Mouse (Mus musculus) liver, adult 2 months (tissue): ENCODE measurements around the gene Cers5. TPM values are rescaled to one million over a fixed set of nuclear protein-coding genes. Genes with fewer than 3 reads are reported as not detected.

Experiments
- DNase-seq: peaks from one replicate; pipeline ENCODE4 v3.0.0-alpha.2; 2011; ENCODE audit warnings: low read depth, low spot score; ENCODE audit errors: extremely low read depth
- H3K27ac ChIP-seq: fragments of 200-500 bp; replicated peaks from 2 replicates; pipeline ENCODE4 v1.5.1; 2012; ENCODE audit warnings: low read depth, mild to moderate bottlenecking, control low read depth, inconsistent platforms, low read length; ENCODE audit not compliant: insufficient read depth
- H3K27me3 ChIP-seq: fragments of 200-500 bp; 2 replicates; pipeline ENCODE4 v1.6.1; 2012; ENCODE audit warnings: mild to moderate bottlenecking, moderate library complexity, low read length, inconsistent platforms; ENCODE audit not compliant: control insufficient read depth, insufficient read depth
- H3K36me3 ChIP-seq: fragments of 200-500 bp; 2 replicates; pipeline ENCODE4 v1.6.1; 2012; ENCODE audit warnings: low read length, inconsistent platforms; ENCODE audit not compliant: control insufficient read depth, insufficient read depth
- H3K4me1 ChIP-seq: fragments of 200-500 bp; 2 replicates; pipeline ENCODE4 v1.6.1; 2011; ENCODE audit warnings: low read length; ENCODE audit not compliant: control insufficient read depth, insufficient read depth
- H3K4me3 ChIP-seq: fragments of 200-500 bp; 2 replicates; pipeline ENCODE4 v1.5.1; 2011; ENCODE audit warnings: low read depth, mild to moderate bottlenecking, control low read depth, low read length, moderate library complexity; ENCODE audit not compliant: insufficient read depth
- H3K79me2 ChIP-seq: fragments of 200-500 bp; 2 replicates; pipeline ENCODE4 v1.6.1; 2012; ENCODE audit warnings: inconsistent platforms, mild to moderate bottlenecking, low read length, moderate library complexity; ENCODE audit not compliant: control insufficient read depth, insufficient read depth
- H3K9ac ChIP-seq: fragments of 200-500 bp; 2 replicates; pipeline ENCODE4 v1.6.1; 2012; ENCODE audit warnings: low read depth, mild to moderate bottlenecking, control low read depth, inconsistent platforms, low read length
- CTCF ChIP-seq: fragments of 200-500 bp; IDR thresholded peaks from 2 replicates; pipeline ENCODE4 v1.5.1; 2011; ENCODE audit warnings: low read depth, low read length, control low read depth
- POLR2A ChIP-seq: fragments of 200-500 bp; IDR thresholded peaks from 2 replicates; pipeline ENCODE4 v1.6.1; 2011; ENCODE audit warnings: low read length, control low read depth; ENCODE audit not compliant: insufficient read depth; ENCODE audit errors: extremely low read depth
- WGBS: fragments of 180-500 bp; shearing (Covaris S2); methylation state at CpG from one replicate; pipeline ENCODE4 v1.1.7; 2018; 5-methylcytosine and 5-hydroxymethylcytosine counted together
- polyA plus RNA-seq: library from polyadenylated mRNA; depleted of rRNA; stranded (reverse); fragments of >200 nt; gene quantifications from 2 replicates; pipeline ENCODE4 v1.2.3, GENCODE M21; 2012
- total RNA-seq: library from RNA; depleted of rRNA; stranded (reverse); fragments of >200 nt; gene quantifications from 2 replicates; pipeline ENCODE4 v1.2.3, GENCODE M21; 2014

Gene Cers5
- total and polyA plus RNA-seq, 2 experiments = 2.0 to 3.2 TPM

- Histone ChIP-seq H3K9ac (no peak overlapping the region), H3K36me3 (no peaks in the 10 kb centered on the region), H3K27ac (no peak overlapping the region), H3K27me3 (no peaks in the 10 kb centered on the region), H3K4me3 (no peak overlapping the region), H3K4me1 (peaks cover 6% of the 10 kb centered on the region; the same call in 1 of the 2 replicates), H3K79me2 (0 out of 2 replicates have a peak, but pooled peaks cover 3% of the 10 kb centered on the region)
- 66% methylated on average over 18 of the region's 18 CpGs for WGBS
- DNase-seq = no peak
- TF ChIP-seq POLR2A = no peak
- no peak for TF ChIP-seq CTCF
Observed at GRCm38 (mm10) chr15:99700219-99701106, 72.2 kb downstream of the Cers5 start.

- DNase-seq = no peak
- Histone ChIP-seq H3K9ac (no peak overlapping the region), H3K4me3 (no peak overlapping the region), H3K36me3 (no peaks in the 10 kb centered on the region), H3K27me3 (no peaks in the 10 kb centered on the region), H3K79me2 (0 out of 2 replicates have a peak, but pooled peaks cover 3% of the 10 kb centered on the region), H3K27ac (no peak overlapping the region), H3K4me1 (peaks cover 6% of the 10 kb centered on the region; the same call in 1 of the 2 replicates)
- WGBS = 89% methylated on average over 10 of the region's 10 CpGs
- TF ChIP-seq POLR2A = no peak
- TF ChIP-seq CTCF = no peak
Observed at GRCm38 (mm10) chr15:99699715-99700114, 73.0 kb downstream of the Cers5 start.

GRCm38 (mm10) chr15:99698533-99699085, 74.1 kb downstream of the Cers5 start:
- H3K4me3 ChIP-seq = no peak overlapping the region
- WGBS = 42% methylated on average over 20 of the region's 20 CpGs
- no peaks in the 10 kb centered on the region for H3K27me3 ChIP-seq

GRCm38 (mm10) chr15:99697309-99697708, 75.4 kb downstream of the Cers5 start:
- H3K27ac ChIP-seq = no peak overlapping the region
- H3K4me1 ChIP-seq = peaks cover 6% of the 10 kb centered on the region; the same call in 1 of the 2 replicates
- 37% methylated on average over 2 of the region's 2 CpGs for WGBS
- H3K79me2 ChIP-seq = 0 out of 2 replicates have a peak, but pooled peaks cover 3% of the 10 kb centered on the region
- no peak overlapping the region for H3K9ac ChIP-seq
- DNase-seq = no peak
- H3K4me3 ChIP-seq = no peak overlapping the region
- TF ChIP-seq POLR2A (no peak), CTCF (no peak)
- H3K27me3 ChIP-seq = no peaks in the 10 kb centered on the region
- H3K36me3 ChIP-seq = no peaks in the 10 kb centered on the region

More at GRCm38 (mm10) chr15:99698533-99699085, 74.1 kb downstream of the Cers5 start:
- no peak for DNase-seq
- Histone ChIP-seq H3K27ac (no peak overlapping the region), H3K9ac (no peak overlapping the region), H3K79me2 (0 out of 2 replicates have a peak, but pooled peaks cover 3% of the 10 kb centered on the region), H3K36me3 (no peaks in the 10 kb centered on the region), H3K4me1 (peaks cover 6% of the 10 kb centered on the region; the same call in 1 of the 2 replicates)
- TF ChIP-seq POLR2A (no peak), CTCF (no peak)

GRCm38 (mm10) chr15:99691976-99692375, 80.7 kb downstream of the Cers5 start:
- Histone ChIP-seq H3K36me3 (no peaks in the 10 kb centered on the region), H3K4me3 (no peak overlapping the region), H3K4me1 (no peaks in the 10 kb centered on the region), H3K27me3 (no peaks in the 10 kb centered on the region), H3K9ac (no peak overlapping the region), H3K27ac (no peak overlapping the region), H3K79me2 (no peaks in the 10 kb centered on the region)
- TF ChIP-seq POLR2A (no peak), CTCF (no peak)
- DNase-seq = no peak
- 68% methylated on average over 9 of the region's 9 CpGs for WGBS

GRCm38 (mm10) chr15:99690924-99691323, 81.8 kb downstream of the Cers5 start:
- no peaks in the 10 kb centered on the region for H3K79me2 ChIP-seq
- no peaks in the 10 kb centered on the region for H3K27me3 ChIP-seq
- H3K36me3 ChIP-seq = no peaks in the 10 kb centered on the region
- 68% methylated on average over 4 of the region's 4 CpGs for WGBS
- DNase-seq = no peak
- no peaks in the 10 kb centered on the region for H3K4me1 ChIP-seq
- TF ChIP-seq POLR2A (no peak), CTCF (no peak)
- H3K4me3 ChIP-seq = no peak overlapping the region
- no peak overlapping the region for H3K9ac ChIP-seq
- no peak overlapping the region for H3K27ac ChIP-seq
